Mouse (Mus musculus): Measurements from ENCODE around the gene Scgb1a1.
"Not testable (repeated sequence)": the region's sequence is repeated elsewhere in the genome, so short reads cannot be mapped to it uniquely, and the experiment has no call there.

GRCm38 (mm10) chr19:9123986-9124385, 36.2 kb upstream of the Scgb1a1 start:
- not testable (repeated sequence) for TF ChIP-seq POLR2A, CTCF (IDR thresholded peaks at IDR 0.05; ENCODE audit: extremely low read depth, insufficient read depth, low read length)

Measured in cortical plate, adult 2 months (tissue).